Mouse (Mus musculus): ENCODE measurements at regions not wholly inside any gene's neighbourhood (a gene's known extent, or its start where the extent isn't known, plus 50 kb on each side); places are given as distances from the start of the nearest gene placed in this dataset.
A peak's percentile ranks its signal among the peaks of the same experiment; 100 is the strongest.

- peaks cover 4% of the 10 kb centered on the region for H3K27me3 ChIP-seq (ENCODE audit: insufficient read depth, low read length)
- no peaks in the 10 kb centered on the region for H3K36me3 ChIP-seq (replicated peaks; ENCODE audit: insufficient read depth, low read length)
- no peak overlapping the region for H3K4me2 ChIP-seq (ENCODE audit: low read depth, low read length)
- WGBS (ENCODE audit: insufficient replicate concordance) = 41% methylated on average over 1 of the region's 1 CpGs
- no peak overlapping the region for H3K27ac ChIP-seq (ENCODE audit: low read depth)
- H3K9ac ChIP-seq (replicated peaks) = no peak overlapping the region
- no peaks in the 10 kb centered on the region for H3K9me3 ChIP-seq (ENCODE audit: low read length)
- H3K4me1 ChIP-seq (ENCODE audit: insufficient read depth) = no peaks in the 10 kb centered on the region
- TF ChIP-seq EP300 (IDR thresholded peaks at IDR 0.05; ENCODE audit: low read depth) (no peak), CTCF (IDR thresholded peaks at IDR 0.05; ENCODE audit: low read depth) (no peak)
- DNase-seq (no peak), ATAC-seq (no peak)
- H3K4me3 ChIP-seq (ENCODE audit: low read depth, low read length) = no peak overlapping the region
Observed at GRCm38 (mm10) chr13:54296260-54296555, 74.9 kb upstream of the Cplx2 start.

GRCm38 (mm10) chr13:54298851-54299250, 72.3 kb upstream of the Cplx2 start:
- no peak overlapping the region for H3K4me2 ChIP-seq (ENCODE audit: low read depth, low read length)
- no peak for ATAC-seq
- peaks cover 3% of the 10 kb centered on the region; the same call in 1 of the 2 replicates for H3K4me1 ChIP-seq (ENCODE audit: insufficient read depth)
- no peak overlapping the region for H3K4me3 ChIP-seq (ENCODE audit: low read depth, low read length)
- H3K27me3 ChIP-seq (ENCODE audit: insufficient read depth, low read length) = peaks cover 27% of the 10 kb centered on the region
- WGBS (ENCODE audit: insufficient replicate concordance) = 75% methylated on average over 8 of the region's 8 CpGs
- TF ChIP-seq EP300 (IDR thresholded peaks at IDR 0.05; ENCODE audit: low read depth) = no peak
- no peak for TF ChIP-seq CTCF (IDR thresholded peaks at IDR 0.05; ENCODE audit: low read depth)
- H3K36me3 ChIP-seq (replicated peaks; ENCODE audit: insufficient read depth, low read length) = no peaks in the 10 kb centered on the region
- H3K9me3 ChIP-seq (ENCODE audit: low read length) = no peaks in the 10 kb centered on the region
- no peak overlapping the region for H3K9ac ChIP-seq (replicated peaks)
- H3K27ac ChIP-seq (ENCODE audit: low read depth) = no peak overlapping the region
- DNase-seq = no peak

GRCm38 (mm10) chr13:54299295-54299694, 71.9 kb upstream of the Cplx2 start:
- Histone ChIP-seq H3K4me3 (ENCODE audit: low read depth, low read length) (no peak overlapping the region), H3K9me3 (ENCODE audit: low read length) (no peaks in the 10 kb centered on the region), H3K27ac (ENCODE audit: low read depth) (no peak overlapping the region), H3K9ac (replicated peaks) (no peak overlapping the region), H3K4me2 (ENCODE audit: low read depth, low read length) (no peak overlapping the region), H3K4me1 (ENCODE audit: insufficient read depth) (peaks cover 3% of the 10 kb centered on the region; the same call in 1 of the 2 replicates), H3K27me3 (ENCODE audit: insufficient read depth, low read length) (peaks cover 32% of the 10 kb centered on the region), H3K36me3 (replicated peaks; ENCODE audit: insufficient read depth, low read length) (no peaks in the 10 kb centered on the region)
- TF ChIP-seq CTCF (IDR thresholded peaks at IDR 0.05; ENCODE audit: low read depth) (no peak), EP300 (IDR thresholded peaks at IDR 0.05; ENCODE audit: low read depth) (no peak)
- 76% methylated on average over 5 of the region's 5 CpGs for WGBS (ENCODE audit: insufficient replicate concordance)
- no peak for ATAC-seq
- no peak for DNase-seq

- TF ChIP-seq CTCF (IDR thresholded peaks at IDR 0.05; ENCODE audit: low read depth) = no peak
- TF ChIP-seq EP300 (IDR thresholded peaks at IDR 0.05; ENCODE audit: low read depth) = no peak
- no peak overlapping the region for H3K4me2 ChIP-seq (ENCODE audit: low read depth, low read length)
- 67% methylated on average over 1 of the region's 1 CpGs for WGBS (ENCODE audit: insufficient replicate concordance)
- H3K36me3 ChIP-seq (replicated peaks; ENCODE audit: insufficient read depth, low read length) = no peaks in the 10 kb centered on the region
- peaks cover 3% of the 10 kb centered on the region; the same call in 1 of the 2 replicates for H3K4me1 ChIP-seq (ENCODE audit: insufficient read depth)
- H3K9me3 ChIP-seq (ENCODE audit: low read length) = no peaks in the 10 kb centered on the region
- no peak for DNase-seq
- ATAC-seq = no peak
- no peak overlapping the region for H3K4me3 ChIP-seq (ENCODE audit: low read depth, low read length)
- H3K9ac ChIP-seq (replicated peaks) = no peak overlapping the region
- H3K27ac ChIP-seq (ENCODE audit: low read depth) = no peak overlapping the region
- H3K27me3 ChIP-seq (ENCODE audit: insufficient read depth, low read length) = peaks cover 32% of the 10 kb centered on the region
Observed at GRCm38 (mm10) chr13:54301110-54301509, 70.0 kb upstream of the Cplx2 start.

GRCm38 (mm10) chr13:54301677-54302076, 69.5 kb upstream of the Cplx2 start:
- no peak for ATAC-seq
- no peak overlapping the region for H3K4me3 ChIP-seq (ENCODE audit: low read depth, low read length)
- H3K27ac ChIP-seq (ENCODE audit: low read depth) = no peak overlapping the region
- H3K36me3 ChIP-seq (replicated peaks; ENCODE audit: insufficient read depth, low read length) = no peaks in the 10 kb centered on the region
- TF ChIP-seq EP300 (IDR thresholded peaks at IDR 0.05; ENCODE audit: low read depth) = no peak
- no peak for TF ChIP-seq CTCF (IDR thresholded peaks at IDR 0.05; ENCODE audit: low read depth)
- H3K4me1 ChIP-seq (ENCODE audit: insufficient read depth) = peaks cover 3% of the 10 kb centered on the region; the same call in 1 of the 2 replicates
- no peak overlapping the region for H3K9ac ChIP-seq (replicated peaks)
- 36% methylated on average over 6 of the region's 6 CpGs for WGBS (ENCODE audit: insufficient replicate concordance)
- no peak for DNase-seq
- no peaks in the 10 kb centered on the region for H3K9me3 ChIP-seq (ENCODE audit: low read length)
- H3K4me2 ChIP-seq (ENCODE audit: low read depth, low read length) = peak overlapping the region; percentile 89
- peaks cover 32% of the 10 kb centered on the region for H3K27me3 ChIP-seq (ENCODE audit: insufficient read depth, low read length)

GRCm38 (mm10) chr13:54302351-54303070, 68.6 kb upstream of the Cplx2 start:
- 0 out of 2 replicates have a peak, but pooled peaks have one; percentile 2 for TF ChIP-seq CTCF (IDR thresholded peaks at IDR 0.05; ENCODE audit: low read depth)
- TF ChIP-seq EP300 (IDR thresholded peaks at IDR 0.05; ENCODE audit: low read depth) = no peak
- H3K4me3 ChIP-seq (ENCODE audit: low read depth, low read length) = peak overlapping the region; percentile 59
- H3K27me3 ChIP-seq (ENCODE audit: insufficient read depth, low read length) = peaks cover 32% of the 10 kb centered on the region
- WGBS (ENCODE audit: insufficient replicate concordance) = 3% methylated on average over 47 of the region's 58 CpGs
- DNase-seq = peak; percentile 50
- H3K9ac ChIP-seq (replicated peaks) = peak overlapping the region; percentile 81
- no peaks in the 10 kb centered on the region for H3K36me3 ChIP-seq (replicated peaks; ENCODE audit: insufficient read depth, low read length)
- peaks cover 3% of the 10 kb centered on the region; the same call in 1 of the 2 replicates for H3K4me1 ChIP-seq (ENCODE audit: insufficient read depth)
- peak; percentile 68 for ATAC-seq
- no peaks in the 10 kb centered on the region for H3K9me3 ChIP-seq (ENCODE audit: low read length)
- peak overlapping the region; percentile 86 for H3K27ac ChIP-seq (ENCODE audit: low read depth)
- peak overlapping the region; percentile 89 for H3K4me2 ChIP-seq (ENCODE audit: low read depth, low read length)
